Mouse (Mus musculus) kidney, postnatal 36 days (tissue): Measurements from ENCODE around the gene Alg9.
A peak's percentile ranks its signal among the peaks of the same experiment; 100 is the strongest.

Experiments
- DNase-seq, 2 experiments: peaks; one replicate each; pipeline ENCODE4 v3.0.0; 2021 to 2022; ENCODE audit warnings: mixed read lengths in 2 of 2

The Alg9 gene

DNA sequence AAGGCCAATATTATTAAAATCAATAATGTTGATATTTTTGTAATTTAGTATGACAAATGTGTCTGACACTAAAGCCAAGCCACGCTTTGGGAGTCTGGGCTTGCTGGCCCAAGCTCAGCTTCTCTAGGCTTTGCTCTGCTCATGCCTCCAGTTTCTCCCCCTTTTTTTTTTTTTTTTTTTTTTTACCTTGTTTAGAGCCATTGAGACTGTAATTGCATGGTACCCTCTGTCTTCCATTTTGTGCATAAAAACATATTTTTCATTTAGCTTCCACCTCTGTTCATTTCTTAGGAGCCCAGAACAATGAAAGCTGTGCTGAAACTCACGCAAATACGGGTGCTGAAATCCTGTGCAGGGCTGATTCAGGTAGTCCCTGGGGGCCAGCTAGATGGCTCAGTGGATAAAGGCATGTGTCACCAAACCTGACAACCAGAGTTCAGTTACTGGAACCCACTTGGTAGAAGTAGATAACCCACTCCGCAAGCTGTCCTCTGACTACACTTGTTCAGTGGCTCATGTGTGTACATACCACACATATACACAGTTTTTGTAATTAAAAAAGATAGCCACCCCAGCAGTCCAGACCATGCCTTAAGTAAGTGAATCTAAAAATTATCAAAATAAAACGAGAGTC is 80.4 kb downstream of the Alg9 start:
- no peak for DNase-seq

GRCm38 (mm10) chr9:50855780-50856179 is 81.0 kb downstream of the Alg9 start:
- no peak for DNase-seq

- DNase-seq = peak; percentile 93 to 96
Measured at GRCm38 (mm10) chr9:50856341-50857081, 81.7 kb downstream of the Alg9 start.

GRCm38 (mm10) chr9:50857082-50857641 is 82.3 kb downstream of the Alg9 start:
- peak; percentile 24 to 64 for DNase-seq

GRCm38 (mm10) chr9:50858681-50859080 is 83.9 kb downstream of the Alg9 start:
- DNase-seq = no peak

GRCm38 (mm10) chr9:50861119-50861839 is 86.5 kb downstream of the Alg9 start:
- DNase-seq = no peak

- DNase-seq = no peak
Measured at GRCm38 (mm10) chr9:50863824-50864223, 89.0 kb downstream of the Alg9 start.

- DNase-seq = no peak
Measured at GRCm38 (mm10) chr9:50864877-50865276, 90.1 kb downstream of the Alg9 start.

DNA sequence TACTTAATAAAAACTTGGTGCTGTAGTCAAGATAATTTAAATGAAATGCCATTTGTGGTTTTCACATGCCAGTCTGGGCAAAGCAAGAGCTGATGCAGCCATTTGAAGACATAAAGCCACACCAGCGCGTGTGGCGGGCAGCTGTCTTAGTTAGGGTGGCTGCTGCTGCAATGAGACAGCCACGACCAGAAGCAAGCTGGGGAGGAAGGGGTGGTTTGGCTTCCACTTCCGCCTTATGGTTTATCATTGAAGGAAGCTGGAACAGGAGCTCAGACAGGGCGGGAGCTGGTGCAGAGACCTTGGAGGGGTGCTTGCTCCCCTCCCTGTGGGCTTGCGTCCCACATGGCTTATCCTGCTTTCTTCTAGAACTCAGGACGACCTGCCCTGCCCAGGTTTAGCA is 91.0 kb downstream of the Alg9 start:
- no peak for DNase-seq

DNA sequence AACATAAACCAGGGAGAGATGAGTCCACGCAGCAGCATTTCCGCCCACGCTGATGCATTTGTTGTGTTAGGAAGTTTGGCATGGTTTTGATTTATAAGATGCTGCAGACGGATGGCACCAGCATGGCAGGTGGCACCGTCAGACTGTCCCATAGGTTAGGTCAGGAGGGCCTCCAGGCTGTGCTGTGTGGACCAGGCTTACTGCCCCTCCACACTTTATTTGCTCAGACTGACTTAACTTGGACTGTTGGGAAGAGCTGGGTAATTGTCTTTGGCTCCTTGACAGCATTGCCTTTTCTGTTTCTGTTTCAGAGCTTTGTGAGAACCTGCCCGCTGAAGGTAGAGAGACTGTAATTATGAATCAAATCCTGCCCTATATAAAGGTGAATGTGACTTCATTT is 92.2 kb downstream of the Alg9 start:
- DNase-seq = no peak

DNA sequence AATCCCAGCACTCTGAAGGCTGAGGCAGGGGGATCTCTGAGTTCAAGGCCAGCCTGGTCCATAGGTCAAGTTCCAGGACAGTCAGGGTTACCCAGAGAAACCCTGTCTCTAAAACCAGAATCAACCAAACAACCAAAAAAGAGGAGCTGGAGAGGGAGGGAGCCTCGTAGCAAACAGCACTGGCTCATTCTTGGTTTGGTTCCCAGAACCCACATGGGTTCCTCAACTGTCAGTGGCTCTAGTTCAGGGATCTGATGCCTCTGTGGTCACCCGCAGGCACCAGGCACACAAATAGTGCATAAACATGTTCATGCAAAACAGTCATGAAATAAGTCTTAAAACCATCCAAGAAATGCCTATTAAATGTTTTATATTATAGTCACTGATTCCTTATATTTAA is 93.4 kb downstream of the Alg9 start:
- no peak for DNase-seq

- DNase-seq = no peak
Measured at GRCm38 (mm10) chr9:50873210-50873609, 98.4 kb downstream of the Alg9 start.

DNA sequence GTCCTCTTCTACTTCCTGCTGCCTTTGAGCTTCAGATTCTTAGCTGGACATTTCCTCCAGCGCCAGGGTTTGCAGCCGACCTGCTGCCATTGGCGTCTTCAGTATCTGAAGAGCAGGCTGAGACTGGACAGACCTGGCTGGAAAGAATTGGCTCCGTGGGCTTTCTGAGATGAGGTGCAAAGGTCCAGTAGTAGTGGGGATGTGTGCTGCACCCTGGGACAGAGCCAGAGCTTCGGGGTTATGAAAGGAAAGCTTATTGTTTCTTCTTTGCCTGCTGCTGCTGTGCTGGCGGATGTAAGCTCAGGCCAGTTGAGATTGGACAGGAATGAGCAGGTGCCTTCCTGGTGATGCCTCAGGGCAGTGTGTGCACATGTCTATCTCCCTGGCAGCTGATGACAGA is 99.2 kb downstream of the Alg9 start:
- DNase-seq = peak; percentile 77 to 85

- DNase-seq = no peak
Measured at GRCm38 (mm10) chr9:50875470-50875869, 100.7 kb downstream of the Alg9 start.

GRCm38 (mm10) chr9:50876287-50876686 is 101.5 kb downstream of the Alg9 start:
- peak; percentile 90 to 94 for DNase-seq

DNA sequence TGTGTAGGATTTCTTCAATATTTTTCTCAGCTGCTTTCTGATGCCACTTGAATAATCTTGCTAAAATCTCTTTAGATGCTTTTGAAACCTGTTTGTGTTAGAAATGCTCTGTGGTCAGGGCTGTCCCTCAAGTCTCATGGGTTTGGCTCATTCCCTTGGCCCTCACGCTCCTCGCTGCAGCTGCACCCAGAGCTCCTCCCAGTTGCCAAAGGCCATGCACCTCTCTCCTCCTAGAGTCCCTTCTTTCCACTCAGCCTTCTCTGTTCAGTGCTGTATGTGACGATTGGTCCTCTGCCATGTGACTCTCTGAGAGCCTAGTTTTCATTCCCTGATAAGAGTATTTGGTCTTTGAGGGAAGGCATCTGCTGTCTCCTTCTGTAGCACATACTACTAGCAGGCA is 102.6 kb downstream of the Alg9 start:
- DNase-seq = no peak

- no peak for DNase-seq
Measured at GRCm38 (mm10) chr9:50882183-50882582, 107.4 kb downstream of the Alg9 start.

GRCm38 (mm10) chr9:50884093-50884492 is 109.3 kb downstream of the Alg9 start:
- no peak for DNase-seq

GRCm38 (mm10) chr9:50884741-50885599 is 110.2 kb downstream of the Alg9 start:
- DNase-seq = peak; percentile 83 to 93

- DNase-seq = peak in 1 of 2 experiments; percentile 52
Measured at GRCm38 (mm10) chr9:50885600-50885987, 110.8 kb downstream of the Alg9 start.

- DNase-seq = no peak
Measured at GRCm38 (mm10) chr9:50886870-50887269, 112.1 kb downstream of the Alg9 start.

DNA sequence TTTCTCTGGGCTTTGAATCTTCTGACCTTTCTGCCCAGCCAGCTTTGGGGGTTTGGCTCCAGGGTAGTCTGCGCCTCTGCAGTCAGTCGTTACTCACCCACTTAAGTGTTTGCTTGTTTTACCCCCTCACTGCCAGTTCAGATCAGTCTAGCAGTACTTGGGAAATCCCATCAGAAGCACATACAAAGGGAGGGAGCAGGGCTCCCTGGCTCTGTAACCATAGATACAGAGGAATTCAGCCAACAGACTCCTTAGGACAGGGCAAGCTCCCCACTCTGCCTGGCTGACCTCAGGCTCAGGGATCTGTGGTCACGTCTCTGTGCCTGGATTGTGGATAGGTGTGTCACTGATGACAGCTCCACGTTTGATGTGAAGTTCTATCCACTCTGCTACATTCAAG is 112.5 kb downstream of the Alg9 start:
- peak; percentile 15 to 50 for DNase-seq

- no peak for DNase-seq
Measured at GRCm38 (mm10) chr9:50889211-50889610, 114.4 kb downstream of the Alg9 start.
